Mouse (Mus musculus) ES-E14 (cell line): ENCODE data around the gene Cdk4.

Experiments
- CHD2 ChIP-seq: IDR thresholded peaks from 2 replicates; pipeline ENCODE4 v1.6.1; 2014; ENCODE audit warnings: mild to moderate bottlenecking, low read depth, low read length, inconsistent platforms
- HCFC1 ChIP-seq: IDR thresholded peaks from 2 replicates; pipeline ENCODE4 v1.6.1; 2012; ENCODE audit warnings: low read length, inconsistent platforms, borderline replicate concordance; ENCODE audit not compliant: insufficient read depth
- MAFK ChIP-seq: IDR thresholded peaks from 2 replicates; pipeline ENCODE4 v1.6.1; 2014; ENCODE audit warnings: mild to moderate bottlenecking, low read depth, low read length, inconsistent platforms; ENCODE audit not compliant: insufficient read depth
- ZC3H11A ChIP-seq: IDR thresholded peaks from 2 replicates; pipeline ENCODE4 v1.6.1; 2012; ENCODE audit warnings: low read depth, mild to moderate bottlenecking, inconsistent platforms, low read length, borderline replicate concordance
- ZNF384 ChIP-seq: IDR thresholded peaks from 2 replicates; pipeline ENCODE4 v1.6.1; 2012; ENCODE audit warnings: low read depth, low read length, inconsistent platforms

GRCm38 (mm10) chr10:127061513-127061912, 1.8 kb upstream of the Cdk4 start:
- TF ChIP-seq CHD2 (no peak), ZC3H11A (no peak), MAFK (no peak), ZNF384 (no peak), HCFC1 (no peak)
